Comparison of ENCODE assay signal across 8 mouse cellular contexts in genomic region chr5:113773664-113774063, GRCm38 (mm10). TPM values are rescaled to one million over a fixed set of nuclear protein-coding genes. Genes with fewer than 3 reads are reported as not detected.
DNase-seq lines count a peak whose midpoint lies in the region; ATAC-seq and TF ChIP-seq lines count a peak whose summit lies in the region.

No protein-coding gene starts in this region.

- peak; percentile 98 for TF ChIP-seq CTCF in small intestine, adult 2 months (IDR thresholded peaks at IDR 0.05; ENCODE audit: extremely low read depth, insufficient read length, insufficient replicate concordance, low read depth, low read length)

- peak overlapping the region; percentile 73 for H3K9ac ChIP-seq in embryonic facial prominence, embryonic 12.5 days
- H3K9ac ChIP-seq in limb, embryonic 11.5 days (ENCODE audit: low read length): no peak overlapping the region
- H3K9ac ChIP-seq in midbrain, embryonic 13.5 days (replicated peaks): peak overlapping the region; percentile 88

- no peaks in the 10 kb centered on the region for H3K9me3 ChIP-seq in embryonic facial prominence, embryonic 12.5 days
- no peaks in the 10 kb centered on the region for H3K9me3 ChIP-seq in limb, embryonic 11.5 days (ENCODE audit: control insufficient read depth, low read length)
- no peaks in the 10 kb centered on the region for H3K9me3 ChIP-seq in midbrain, embryonic 13.5 days

- no peaks in the 10 kb centered on the region for H3K27me3 ChIP-seq in embryonic facial prominence, embryonic 12.5 days
- H3K27me3 ChIP-seq in limb, embryonic 11.5 days (ENCODE audit: control insufficient read depth, insufficient read depth, low read length): no peaks in the 10 kb centered on the region
- no peaks in the 10 kb centered on the region for H3K27me3 ChIP-seq in midbrain, embryonic 13.5 days
- H3K27me3 ChIP-seq in small intestine, adult 2 months (ENCODE audit: control insufficient read depth, insufficient read depth, low read length): no peaks in the 10 kb centered on the region

- peaks cover 26% of the 10 kb centered on the region for H3K4me1 ChIP-seq in embryonic facial prominence, embryonic 12.5 days
- H3K4me1 ChIP-seq in limb, embryonic 11.5 days (ENCODE audit: control insufficient read depth, insufficient read depth, low read length): peaks cover 4% of the 10 kb centered on the region
- peaks cover 33% of the 10 kb centered on the region for H3K4me1 ChIP-seq in midbrain, embryonic 13.5 days (replicated peaks)
- H3K4me1 ChIP-seq in small intestine, adult 2 months (ENCODE audit: control insufficient read depth, insufficient read depth, insufficient read length, low read length): peaks cover 12% of the 10 kb centered on the region; the same call in 1 of the 2 replicates

- DNase-seq in 3134 (ENCODE audit: extremely low read depth, insufficient read length, low spot score): peak; percentile 50
- DNase-seq in adrenal gland, postnatal 14 days: peak; percentile 96
- DNase-seq in heart, adult 18-20 months: peak; percentile 86 to 94
- DNase-seq in kidney, adult 18-20 months: peak; percentile 92
- DNase-seq in limb, embryonic 11.5 days (ENCODE audit: low spot score): peak; percentile 96

- H3K27ac ChIP-seq in embryonic facial prominence, embryonic 12.5 days: no peak overlapping the region
- H3K27ac ChIP-seq in limb, embryonic 11.5 days (replicated peaks; ENCODE audit: low read depth, low read length): no peak overlapping the region
- no peak overlapping the region for H3K27ac ChIP-seq in midbrain, embryonic 13.5 days
- no peak overlapping the region for H3K27ac ChIP-seq in small intestine, adult 2 months (ENCODE audit: insufficient read depth, low read depth, low read length)

- no peak for ATAC-seq in embryonic facial prominence, embryonic 12.5 days (ENCODE audit: insufficient number of reproducible peaks, insufficient read depth, low FRiP score, low TSS enrichment)
- no peak for ATAC-seq in limb, embryonic 11.5 days (ENCODE audit: insufficient number of reproducible peaks, low FRiP score, low TSS enrichment, low read depth)
- ATAC-seq in midbrain, embryonic 13.5 days: no peak

- 1% methylated on average over 7 of the region's 7 CpGs for WGBS in embryonic facial prominence, embryonic 12.5 days
- WGBS in limb, embryonic 11.5 days: under 1% methylated on average over 7 of the region's 7 CpGs
- WGBS in midbrain, embryonic 13.5 days: under 1% methylated on average over 7 of the region's 7 CpGs
- under 1% methylated on average over 7 of the region's 7 CpGs for WGBS in small intestine, adult 2 months

- H3K36me3 ChIP-seq in embryonic facial prominence, embryonic 12.5 days: peaks cover 37% of the 10 kb centered on the region
- H3K36me3 ChIP-seq in limb, embryonic 11.5 days (ENCODE audit: control insufficient read depth, insufficient read depth, low read length): peaks cover 6% of the 10 kb centered on the region; the same call in 1 of the 2 replicates
- peaks cover 46% of the 10 kb centered on the region for H3K36me3 ChIP-seq in midbrain, embryonic 13.5 days
- H3K36me3 ChIP-seq in small intestine, adult 2 months (ENCODE audit: control insufficient read depth, insufficient read depth, low read length): peaks cover 33% of the 10 kb centered on the region

- H3K4me3 ChIP-seq in embryonic facial prominence, embryonic 12.5 days: peak overlapping the region; percentile 96
- H3K4me3 ChIP-seq in limb, embryonic 11.5 days (ENCODE audit: low read depth, low read length): peak overlapping the region; percentile 100
- H3K4me3 ChIP-seq in midbrain, embryonic 13.5 days (replicated peaks): peak overlapping the region; percentile 86
- peak overlapping the region; percentile 89 for H3K4me3 ChIP-seq in small intestine, adult 2 months (ENCODE audit: low read depth, low read length)

- peak overlapping the region; percentile 95 for H3K4me2 ChIP-seq in embryonic facial prominence, embryonic 12.5 days (replicated peaks)
- H3K4me2 ChIP-seq in limb, embryonic 11.5 days (ENCODE audit: low read depth, severe bottlenecking): peak overlapping the region; percentile 80
- peak overlapping the region; percentile 96 for H3K4me2 ChIP-seq in midbrain, embryonic 13.5 days (replicated peaks)

- TF ChIP-seq POLR2A in small intestine, adult 2 months (IDR thresholded peaks at IDR 0.05; ENCODE audit: low read depth, low read length): no peak

RNA-seq across cellular contexts. Expression of gene Iscu, which starts 1.1 kb away (rescaled TPM):
- 429 and 451 TPM in 2 replicates for total RNA-seq in adrenal gland, postnatal 14 days (2021)
- polyA plus RNA-seq in embryonic facial prominence, embryonic 12.5 days (2016; fragmentation: Nextera tagmentation; extraction: Ambion mirVana): 109 and 111 TPM in 2 replicates
- 100 to 1,000 TPM; 207 to 210 TPM for total RNA-seq in heart, adult 18-20 months (2021)
- polyA plus RNA-seq in limb, embryonic 11.5 days (2014; fragmentation: Nextera tagmentation; extraction: Ambion mirVana): 106 and 112 TPM in 2 replicates
- polyA plus RNA-seq in midbrain, embryonic 13.5 days (2015; fragmentation: Nextera tagmentation; extraction: Ambion mirVana): 93.0 and 101 TPM in 2 replicates
- 31.2 and 57.5 TPM in 2 replicates for polyA plus RNA-seq in small intestine, adult 2 months (2012; rRNA removed)

RNA-seq across cellular contexts. Expression of gene Sart3, which starts 1.4 kb away (rescaled TPM):
- total RNA-seq in adrenal gland, postnatal 14 days (2021): 33.8 and 38.4 TPM in 2 replicates
- 87.8 and 88.3 TPM in 2 replicates for polyA plus RNA-seq in embryonic facial prominence, embryonic 12.5 days (2016; fragmentation: Nextera tagmentation; extraction: Ambion mirVana)
- total RNA-seq in heart, adult 18-20 months (2021): 10 to 100 TPM in 1 of 2 experiments, 1 to 10 TPM in 1; 9.9 to 11.3 TPM
- 64.6 and 78.0 TPM in 2 replicates for polyA plus RNA-seq in limb, embryonic 11.5 days (2014; fragmentation: Nextera tagmentation; extraction: Ambion mirVana)
- polyA plus RNA-seq in midbrain, embryonic 13.5 days (2015; fragmentation: Nextera tagmentation; extraction: Ambion mirVana): 51.1 and 58.5 TPM in 2 replicates
- polyA plus RNA-seq in small intestine, adult 2 months (2012; rRNA removed): 9.3 and 10.7 TPM in 2 replicates

RNA-seq across cellular contexts. Expression of gene Tmem119, which starts 26.7 kb away (rescaled TPM):
- 9.6 and 10.9 TPM in 2 replicates for total RNA-seq in adrenal gland, postnatal 14 days (2021)
- polyA plus RNA-seq in embryonic facial prominence, embryonic 12.5 days (2016; fragmentation: Nextera tagmentation; extraction: Ambion mirVana): 116 and 118 TPM in 2 replicates
- 1 to 10 TPM; 2.7 to 5.1 TPM for total RNA-seq in heart, adult 18-20 months (2021)
- polyA plus RNA-seq in limb, embryonic 11.5 days (2014; fragmentation: Nextera tagmentation; extraction: Ambion mirVana): 112 and 131 TPM in 2 replicates
- polyA plus RNA-seq in midbrain, embryonic 13.5 days (2015; fragmentation: Nextera tagmentation; extraction: Ambion mirVana): 4.3 and 5.6 TPM in 2 replicates
- 10.1 and 13.5 TPM in 2 replicates for polyA plus RNA-seq in small intestine, adult 2 months (2012; rRNA removed)

RNA-seq across cellular contexts. Expression of gene Ficd, which starts 38.1 kb away (rescaled TPM):
- total RNA-seq in adrenal gland, postnatal 14 days (2021): 8.2 and 10.4 TPM in 2 replicates
- 4.9 and 5.1 TPM in 2 replicates for polyA plus RNA-seq in embryonic facial prominence, embryonic 12.5 days (2016; fragmentation: Nextera tagmentation; extraction: Ambion mirVana)
- 1 to 10 TPM; 8.6 to 8.7 TPM for total RNA-seq in heart, adult 18-20 months (2021)
- polyA plus RNA-seq in limb, embryonic 11.5 days (2014; fragmentation: Nextera tagmentation; extraction: Ambion mirVana): 3.5 and 3.7 TPM in 2 replicates
- 7.2 and 7.8 TPM in 2 replicates for polyA plus RNA-seq in midbrain, embryonic 13.5 days (2015; fragmentation: Nextera tagmentation; extraction: Ambion mirVana)
- polyA plus RNA-seq in small intestine, adult 2 months (2012; rRNA removed): 4.1 and 4.7 TPM in 2 replicates

RNA-seq across cellular contexts. Expression of gene 1700069L16Rik, which starts 49.1 kb away (rescaled TPM):
- not detected in 2 replicates for total RNA-seq in adrenal gland, postnatal 14 days (2021)
- polyA plus RNA-seq in embryonic facial prominence, embryonic 12.5 days (2016; fragmentation: Nextera tagmentation; extraction: Ambion mirVana): not detected in 2 replicates
- total RNA-seq in heart, adult 18-20 months (2021): not detected
- polyA plus RNA-seq in limb, embryonic 11.5 days (2014; fragmentation: Nextera tagmentation; extraction: Ambion mirVana): not detected in 2 replicates
- not detected in 2 replicates for polyA plus RNA-seq in midbrain, embryonic 13.5 days (2015; fragmentation: Nextera tagmentation; extraction: Ambion mirVana)
- not detected in 2 replicates for polyA plus RNA-seq in small intestine, adult 2 months (2012; rRNA removed)
